Comparison of ENCODE assay signal across 20 mouse cellular contexts in the genomic region with DNA sequence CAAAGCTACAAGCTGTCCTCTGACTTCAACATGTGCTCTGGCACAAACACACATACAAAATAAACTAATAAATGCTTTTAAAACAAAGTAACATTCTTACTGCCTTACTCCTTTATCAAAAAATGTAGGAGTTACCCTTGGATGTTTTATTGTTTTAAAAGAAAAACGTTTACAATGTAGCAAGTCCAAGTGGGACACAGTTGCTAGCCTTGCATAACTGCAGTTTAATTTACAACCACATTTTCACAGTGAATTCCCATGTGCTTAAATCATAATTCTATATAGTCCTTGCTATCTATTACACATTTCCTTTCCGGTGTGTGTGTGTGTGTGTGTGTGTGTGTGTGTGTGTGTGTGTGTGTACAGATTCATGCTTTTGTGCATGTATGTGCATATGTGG. TPM values are rescaled to one million over a fixed set of nuclear protein-coding genes. Genes with fewer than 3 reads are reported as not detected.
A peak's percentile ranks its signal among the peaks of the same experiment; 100 is the strongest.
DNase-seq lines count a peak whose midpoint lies in the region; ATAC-seq and TF ChIP-seq lines count a peak whose summit lies in the region.
"Had no signal": no experiment of that assay in that cellular context is flagged by ENCODE, and none has a peak within 500 bp of the region (broad histone marks: within the 10 kb centered on the region; RNA-seq: fewer than 3 reads in every experiment).

No protein-coding gene starts in this region.

- TF ChIP-seq POLR2A in limb, embryonic 14.5 days (IDR thresholded peaks at IDR 0.05; ENCODE audit: borderline replicate concordance, extremely low read depth, insufficient read depth, insufficient read length), result no peak

- no peak for ATAC-seq in kidney, embryonic 15.5 days (replicated peaks; ENCODE audit: low FRiP score)
- no peak for ATAC-seq in embryonic facial prominence, embryonic 14.5 days (ENCODE audit: low read depth)
- ATAC-seq in limb, embryonic 14.5 days (ENCODE audit: low FRiP score, low read depth), result no peak
- ATAC-seq: forebrain, embryonic 13.5 days; inflammation-experienced regulatory T-cells, adult 6 months; lung, postnatal 0 days; midbrain, embryonic 13.5 days had no signal

- H3K4me1 ChIP-seq in kidney, embryonic 15.5 days, result peaks cover 30% of the 10 kb centered on the region
- peaks cover 44% of the 10 kb centered on the region for H3K4me1 ChIP-seq in embryonic facial prominence, embryonic 14.5 days (ENCODE audit: control insufficient read depth, insufficient read depth, low read length)
- peaks cover 36% of the 10 kb centered on the region for H3K4me1 ChIP-seq in limb, embryonic 14.5 days (ENCODE audit: control insufficient read depth, insufficient read depth, low read length)
- H3K4me1 ChIP-seq: forebrain, embryonic 13.5 days; liver, embryonic 15.5 days had no signal

- no peaks in the 10 kb centered on the region for H3K36me3 ChIP-seq in kidney, embryonic 15.5 days
- H3K36me3 ChIP-seq in embryonic facial prominence, embryonic 14.5 days (ENCODE audit: control insufficient read depth, insufficient read depth, low read length), result no peaks in the 10 kb centered on the region
- no peaks in the 10 kb centered on the region for H3K36me3 ChIP-seq in limb, embryonic 14.5 days (ENCODE audit: control insufficient read depth, insufficient read depth, low read length)
- H3K36me3 ChIP-seq: liver, embryonic 15.5 days; midbrain, embryonic 13.5 days had no signal

- H3K27me3 ChIP-seq in kidney, embryonic 15.5 days, result no peaks in the 10 kb centered on the region
- H3K27me3 ChIP-seq in embryonic facial prominence, embryonic 14.5 days (replicated peaks; ENCODE audit: control insufficient read depth, insufficient read depth, low read length), result no peaks in the 10 kb centered on the region
- no peaks in the 10 kb centered on the region for H3K27me3 ChIP-seq in limb, embryonic 14.5 days (ENCODE audit: control insufficient read depth, insufficient read depth, low read length)
- H3K27me3 ChIP-seq: forebrain, embryonic 13.5 days; hindbrain, embryonic 13.5 days; liver, embryonic 15.5 days; midbrain, embryonic 13.5 days had no signal

- H3K9me3 ChIP-seq in kidney, embryonic 15.5 days (replicated peaks), result no peaks in the 10 kb centered on the region
- H3K9me3 ChIP-seq in embryonic facial prominence, embryonic 14.5 days (ENCODE audit: control insufficient read depth, low read length), result 0 out of 2 replicates have a peak, but pooled peaks cover 8% of the 10 kb centered on the region
- peaks cover 3% of the 10 kb centered on the region; the same call in 1 of the 2 replicates for H3K9me3 ChIP-seq in limb, embryonic 14.5 days (ENCODE audit: control insufficient read depth, low read length)
- H3K9me3 ChIP-seq: forebrain, embryonic 13.5 days; liver, embryonic 15.5 days; midbrain, embryonic 13.5 days had no signal

- no peak overlapping the region for H3K4me2 ChIP-seq in kidney, embryonic 15.5 days
- no peak overlapping the region for H3K4me2 ChIP-seq in embryonic facial prominence, embryonic 14.5 days (ENCODE audit: low read depth, low read length)
- no peak overlapping the region for H3K4me2 ChIP-seq in limb, embryonic 14.5 days (replicated peaks; ENCODE audit: low read depth, low read length, severe bottlenecking)
- H3K4me2 ChIP-seq: forebrain, embryonic 13.5 days; hindbrain, embryonic 13.5 days; liver, embryonic 15.5 days; midbrain, embryonic 13.5 days had no signal

- peak overlapping the region; percentile 33 for H3K27ac ChIP-seq in kidney, embryonic 15.5 days
- H3K27ac ChIP-seq in embryonic facial prominence, embryonic 14.5 days (replicated peaks; ENCODE audit: low read depth, low read length), result peak overlapping the region; percentile 89
- peak overlapping the region; percentile 82; the same call in 1 of the 2 replicates for H3K27ac ChIP-seq in limb, embryonic 14.5 days (replicated peaks; ENCODE audit: low read depth, low read length)
- H3K27ac ChIP-seq: forebrain, embryonic 13.5 days; hindbrain, embryonic 13.5 days; layer of hippocampus, adult 2 months; liver, embryonic 15.5 days; midbrain, embryonic 13.5 days had no signal

- H3K9ac ChIP-seq in kidney, embryonic 15.5 days, result no peak overlapping the region
- H3K9ac ChIP-seq in embryonic facial prominence, embryonic 14.5 days (ENCODE audit: low read depth, low read length), result no peak overlapping the region; the same call in 1 of the 2 replicates
- H3K9ac ChIP-seq in limb, embryonic 14.5 days (ENCODE audit: low read depth, low read length, severe bottlenecking), result no peak overlapping the region
- H3K9ac ChIP-seq: forebrain, embryonic 13.5 days; hindbrain, embryonic 13.5 days; liver, embryonic 15.5 days; midbrain, embryonic 13.5 days had no signal

- 51% methylated on average over 2 of the region's 2 CpGs for WGBS in kidney, embryonic 15.5 days
- WGBS in embryonic facial prominence, embryonic 14.5 days, result 53% methylated on average over 2 of the region's 2 CpGs
- 40% methylated on average over 2 of the region's 2 CpGs for WGBS in limb, embryonic 14.5 days

- no peak for DNase-seq in kidney, adult 9 months
- peak; percentile 42 for DNase-seq in adipocyte (ENCODE audit: low spot score)
- no peak for DNase-seq in embryonic facial prominence, embryonic 14.5 days (ENCODE audit: low spot score)
- peak; percentile 53 for DNase-seq in limb, embryonic 14.5 days (ENCODE audit: low spot score)
- no peak for DNase-seq in layer of hippocampus, postnatal 25 days (ENCODE audit: extremely low spot score in 1 of 2, low spot score in 1 of 2)
- DNase-seq in cerebellum, adult 8-10 months, result no peak
- DNase-seq: adrenal gland, postnatal 25 days; cerebellum, adult 18-20 months; heart, postnatal 10 days; thymus, postnatal 25 days had no signal

- no peak overlapping the region for H3K4me3 ChIP-seq in kidney, embryonic 15.5 days (replicated peaks)
- no peak overlapping the region for H3K4me3 ChIP-seq in embryonic facial prominence, embryonic 14.5 days (ENCODE audit: low read depth, low read length)
- no peak overlapping the region for H3K4me3 ChIP-seq in limb, embryonic 14.5 days (replicated peaks; ENCODE audit: low read length)
- H3K4me3 ChIP-seq: forebrain, embryonic 13.5 days; hindbrain, embryonic 13.5 days; layer of hippocampus, adult 2 months; liver, embryonic 15.5 days; midbrain, embryonic 13.5 days; myocyte had no signal

RNA-seq across cellular contexts. Expression of gene Ankrd55, which starts 57.3 kb away (rescaled TPM):
- 0.21 and 0.31 TPM in 2 replicates for polyA plus RNA-seq in kidney, embryonic 15.5 days (2015; fragmentation: Nextera tagmentation; extraction: Ambion mirVana)
- 0.92 and 1.2 TPM in 2 replicates for polyA plus RNA-seq in embryonic facial prominence, embryonic 14.5 days (2014; fragmentation: Nextera tagmentation; extraction: Ambion mirVana)
- 1.6 and 2.2 TPM in 2 replicates for polyA plus RNA-seq in limb, embryonic 14.5 days (2012; rRNA removed)
- polyA plus RNA-seq in limb, embryonic 14.5 days (2014; fragmentation: Nextera tagmentation; extraction: Ambion mirVana), result 0.98 and 1.0 TPM in 2 replicates
- 1 to 10 TPM; 3.5 to 4.3 TPM for total RNA-seq in layer of hippocampus, postnatal 25 days (2021)
- total RNA-seq: megakaryocyte progenitor cell, adult 5-6 weeks had no signal

Comparison
In these comparisons a context has a peak if more than half of its experiments do, and no peak if none do; other contexts are left out.
1. H3K27ac ChIP-seq: peak in every context shown above with its lines; median percentile 89 in embryonic facial prominence, embryonic 14.5 days; 82 in limb, embryonic 14.5 days; 33 in kidney, embryonic 15.5 days.
2. DNase-seq: peak in adipocyte (single experiment) and limb, embryonic 14.5 days (single experiment); none in kidney, adult 9 months (single experiment), embryonic facial prominence, embryonic 14.5 days (single experiment), layer of hippocampus, postnatal 25 days (0 of 2) and cerebellum, adult 8-10 months (single experiment).